Mouse (Mus musculus) yolk sac, embryonic 10.5 days (tissue): ENCODE results near the gene Tuba1c.

Experiments
- DNase-seq: peaks from one replicate; pipeline ENCODE4 v3.0.0-alpha.2; 2017; ENCODE audit warnings: low spot score

Gene Tuba1c

GRCm38 (mm10) chr15:98996840-98997239 lies 32.9 kb upstream of the Tuba1c start:
- no peak for DNase-seq

- DNase-seq, result no peak
Observed at GRCm38 (mm10) chr15:98997938-98998774, 31.5 kb upstream of the Tuba1c start.

- DNase-seq, result no peak
Observed at GRCm38 (mm10) chr15:98998775-98999157, 30.9 kb upstream of the Tuba1c start.

GRCm38 (mm10) chr15:99000535-99001283 lies 29.0 kb upstream of the Tuba1c start:
- peak; percentile 42 for DNase-seq

- DNase-seq, result peak; percentile 68
Observed at GRCm38 (mm10) chr15:99001451-99001931, 28.2 kb upstream of the Tuba1c start.

- DNase-seq, result no peak
Observed at GRCm38 (mm10) chr15:99003600-99003999, 26.1 kb upstream of the Tuba1c start.

GRCm38 (mm10) chr15:99008801-99009241 lies 20.9 kb upstream of the Tuba1c start:
- DNase-seq, result no peak

- DNase-seq, result no peak
Observed at GRCm38 (mm10) chr15:99010896-99011295, 18.8 kb upstream of the Tuba1c start.

- no peak for DNase-seq
Observed at GRCm38 (mm10) chr15:99011946-99012345, 17.7 kb upstream of the Tuba1c start.

- DNase-seq, result no peak
Observed at GRCm38 (mm10) chr15:99014496-99015030, 15.1 kb upstream of the Tuba1c start.

- DNase-seq, result peak; percentile 35
Observed at GRCm38 (mm10) chr15:99017355-99017761, 12.3 kb upstream of the Tuba1c start.

GRCm38 (mm10) chr15:99017986-99018385 lies 11.7 kb upstream of the Tuba1c start:
- DNase-seq, result no peak

GRCm38 (mm10) chr15:99018630-99019029 lies 11.1 kb upstream of the Tuba1c start:
- no peak for DNase-seq

GRCm38 (mm10) chr15:99019436-99019835 lies 10.3 kb upstream of the Tuba1c start:
- no peak for DNase-seq

- DNase-seq, result no peak
Observed at GRCm38 (mm10) chr15:99020171-99020570, 9.5 kb upstream of the Tuba1c start.

- DNase-seq, result no peak
Observed at GRCm38 (mm10) chr15:99021255-99021654, 8.4 kb upstream of the Tuba1c start.

- DNase-seq, result peak; percentile 67
Observed at GRCm38 (mm10) chr15:99024668-99025314, 4.9 kb upstream of the Tuba1c start.

- no peak for DNase-seq
Observed at GRCm38 (mm10) chr15:99025414-99025813, 4.3 kb upstream of the Tuba1c start.

GRCm38 (mm10) chr15:99026259-99026658 lies 3.4 kb upstream of the Tuba1c start:
- DNase-seq, result no peak

- DNase-seq, result no peak
Observed at GRCm38 (mm10) chr15:99027116-99027515, 2.6 kb upstream of the Tuba1c start.

GRCm38 (mm10) chr15:99028874-99029458 lies 725 bp upstream of the Tuba1c start:
- DNase-seq, result peak; percentile 53
